In the genomic region with DNA sequence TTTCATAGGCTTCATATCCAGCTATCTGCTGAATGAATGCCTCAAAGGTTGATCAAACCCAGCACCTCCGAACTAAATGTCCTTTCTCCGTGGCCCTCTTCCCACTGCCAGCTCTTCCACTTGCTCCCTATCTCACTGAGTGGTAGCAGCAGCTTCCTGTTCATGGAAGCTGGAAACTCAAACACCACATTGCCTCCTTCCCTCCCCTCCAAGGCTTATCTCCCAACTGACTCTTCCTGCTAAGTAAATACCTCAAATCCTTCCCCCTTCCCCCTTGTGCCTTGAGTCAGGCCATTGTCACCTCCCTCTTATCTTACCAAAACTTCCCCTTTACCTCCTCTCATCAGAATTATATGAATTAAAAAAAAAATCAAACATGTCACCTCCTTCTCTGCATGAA, we compare ENCODE assay signal across 24 mouse cellular contexts.
"Had no signal": no experiment of that assay in that cellular context is flagged by ENCODE, and none has a peak within 500 bp of the region (broad histone marks: within the 10 kb centered on the region; RNA-seq: fewer than 3 reads in every experiment).

No protein-coding gene starts in this region.

- ATAC-seq: forebrain, postnatal 0 days; inflammation-experienced regulatory T-cells, adult 6 months; intestine, embryonic 15.5 days; intestine, postnatal 0 days had no signal

- H3K27me3 ChIP-seq: heart, embryonic 15.5 days; hindbrain, embryonic 13.5 days; hindbrain, embryonic 15.5 days; intestine, embryonic 15.5 days; limb, embryonic 12.5 days; liver, embryonic 13.5 days had no signal

- DNase-seq: forebrain, postnatal 0 days; gastrocnemius, postnatal 14 days; gastrocnemius, postnatal 36 days; heart, adult 11 months; heart, adult 2 months; heart, postnatal 14 days; heart, postnatal 36 days; kidney, adult 18-20 months; kidney, adult 8-10 months; kidney, postnatal 25 days; kidney, postnatal 4 days; liver; liver, embryonic 13.5 days had no signal

- H3K4me2 ChIP-seq: heart, embryonic 15.5 days; hindbrain, embryonic 13.5 days; hindbrain, embryonic 15.5 days; intestine, embryonic 15.5 days; limb, embryonic 12.5 days; liver, embryonic 11.5 days; liver, embryonic 13.5 days had no signal

- H3K4me1 ChIP-seq: heart, embryonic 15.5 days; liver, embryonic 13.5 days had no signal

- H3K4me3 ChIP-seq: heart, adult 2 months; heart, embryonic 15.5 days; hindbrain, embryonic 13.5 days; hindbrain, embryonic 15.5 days; intestine, embryonic 15.5 days; layer of hippocampus, adult 2 months; left cerebral cortex, adult 2 months; limb, embryonic 10.5 days; limb, embryonic 12.5 days; liver, embryonic 13.5 days had no signal

- H3K9ac ChIP-seq: forebrain, postnatal 0 days; heart, embryonic 15.5 days; hindbrain, embryonic 13.5 days; hindbrain, embryonic 15.5 days; intestine, embryonic 15.5 days; limb, embryonic 12.5 days; liver, embryonic 13.5 days had no signal

- H3K36me3 ChIP-seq: heart, embryonic 15.5 days; hindbrain, embryonic 13.5 days; hindbrain, embryonic 15.5 days; intestine, embryonic 15.5 days; limb, embryonic 10.5 days; limb, embryonic 12.5 days; liver, embryonic 13.5 days had no signal

- H3K27ac ChIP-seq: heart, adult 2 months; heart, embryonic 15.5 days; hindbrain, embryonic 13.5 days; hindbrain, embryonic 15.5 days; intestine, embryonic 15.5 days; layer of hippocampus, adult 2 months; left cerebral cortex, adult 2 months; liver, embryonic 13.5 days had no signal

- H3K9me3 ChIP-seq: heart, embryonic 15.5 days; hindbrain, embryonic 13.5 days; hindbrain, embryonic 15.5 days; intestine, embryonic 15.5 days; limb, embryonic 10.5 days; limb, embryonic 12.5 days; liver, embryonic 13.5 days had no signal
